Mouse (Mus musculus) embryo, embryonic 9.5 days (tissue): Measurements from ENCODE around the gene Slc24a4.

Experiments
- DNase-seq: peaks from one replicate; pipeline ENCODE4 v3.0.0-alpha.2; 2017; ENCODE audit errors: extremely low spot score

The Slc24a4 gene

DNA sequence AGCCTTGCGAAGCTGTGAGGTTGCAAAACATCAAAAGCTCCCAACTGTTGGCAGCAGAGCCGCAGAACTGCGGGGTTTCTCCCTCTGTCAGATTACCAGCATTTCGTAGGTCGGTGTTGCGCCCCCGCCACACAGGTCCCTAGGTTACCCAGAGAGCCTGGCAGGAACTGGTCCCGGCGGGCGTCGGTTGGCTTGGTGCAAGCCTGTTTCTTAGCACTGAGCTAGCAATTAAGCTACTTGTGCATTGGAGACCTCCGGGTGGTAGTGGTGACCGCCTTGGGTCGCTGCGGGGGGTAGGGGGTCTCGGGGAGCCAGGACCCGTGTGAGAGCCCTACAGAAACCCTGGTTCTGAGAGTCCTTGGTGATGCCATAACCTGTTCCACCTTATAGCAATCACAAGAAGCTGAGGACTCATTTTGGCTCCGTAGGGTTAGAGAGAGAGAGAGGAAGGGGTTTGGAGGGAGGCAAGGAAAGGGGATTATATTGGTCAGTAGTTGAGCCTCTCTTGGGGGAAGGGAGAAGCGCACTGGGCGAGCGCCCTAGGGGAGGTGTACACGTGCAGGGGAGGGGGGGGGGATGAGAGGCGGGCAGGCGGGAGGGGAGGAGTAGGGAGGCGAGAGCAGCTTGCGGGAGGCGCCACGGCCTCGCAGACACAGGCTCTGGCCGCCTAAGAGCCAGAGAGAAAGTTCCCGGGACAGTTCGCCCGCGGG is at the start of gene Slc24a4:
Gene Slc24a4 (plus strand): TSS at position 653 of the 710 bp plus-strand sequence.
- DNase-seq: peak; percentile 37

GRCm38 (mm10) chr12:102082648-102083425 is 45.7 kb upstream of the Slc24a4 start:
- no peak for DNase-seq

DNA sequence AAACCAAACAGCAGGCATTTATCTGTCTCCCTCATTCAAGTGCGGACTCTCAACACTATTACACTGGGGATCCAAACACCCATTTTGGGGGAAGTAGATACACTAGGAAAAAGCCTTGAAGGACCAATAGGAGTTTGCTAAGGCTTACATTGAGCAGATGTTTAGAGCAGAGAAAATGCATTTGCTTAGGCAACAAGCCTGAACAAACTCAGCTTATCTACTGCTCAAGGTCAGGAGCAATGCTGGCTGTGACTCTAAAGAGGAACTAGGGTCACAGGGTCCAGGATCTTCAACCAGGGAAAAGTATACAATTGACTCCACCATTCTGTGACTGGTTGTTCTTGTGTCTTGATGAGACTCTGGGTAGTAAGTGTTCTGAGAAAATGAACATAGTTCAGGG is 38.0 kb upstream of the Slc24a4 start:
- DNase-seq: no peak

- no peak for DNase-seq
Measured at GRCm38 (mm10) chr12:102092342-102093094, 36.0 kb upstream of the Slc24a4 start.

GRCm38 (mm10) chr12:102105990-102106389 is 22.5 kb upstream of the Slc24a4 start:
- no peak for DNase-seq

DNA sequence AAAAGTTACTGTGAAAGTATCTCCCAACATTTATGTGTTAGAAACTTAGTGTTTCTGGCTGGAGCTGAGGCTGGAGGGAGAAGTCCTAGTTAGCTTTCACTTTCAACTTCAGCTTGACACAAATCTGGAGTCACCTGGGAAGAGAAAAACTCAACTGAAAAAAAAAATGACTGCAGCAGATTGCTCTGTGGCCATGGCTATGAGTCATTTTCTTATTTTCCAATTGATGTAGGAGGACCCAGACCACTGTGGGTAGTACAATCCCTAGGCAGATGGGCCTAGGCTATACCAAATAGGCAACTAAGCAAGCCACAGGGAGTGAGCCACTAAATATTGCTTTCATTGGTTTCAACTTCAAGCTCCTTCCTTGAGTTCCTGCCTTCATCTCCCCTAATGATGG is 19.7 kb upstream of the Slc24a4 start:
- no peak for DNase-seq

GRCm38 (mm10) chr12:102112491-102112890 is 16.0 kb upstream of the Slc24a4 start:
- no peak for DNase-seq

DNA sequence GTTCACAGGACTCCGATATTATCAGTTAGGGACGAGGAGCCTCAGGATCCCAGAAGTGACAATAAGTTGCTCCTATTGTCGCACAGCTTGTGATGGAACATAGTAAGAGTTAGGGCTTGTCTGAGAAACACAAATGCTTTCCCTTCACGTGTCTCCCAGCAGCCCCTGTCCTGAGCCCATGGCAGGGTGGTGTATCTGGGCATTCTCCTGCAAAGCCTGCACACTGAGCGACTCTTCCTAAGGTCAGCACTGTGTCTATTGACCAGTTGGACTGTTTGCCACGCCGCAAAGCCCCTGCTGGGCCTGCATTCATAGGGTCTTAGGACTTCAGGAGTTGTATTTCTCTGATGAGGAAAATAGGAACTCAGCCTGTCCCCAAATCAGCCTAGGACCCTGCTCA is 15.6 kb upstream of the Slc24a4 start:
- no peak for DNase-seq

- no peak for DNase-seq
Measured at GRCm38 (mm10) chr12:102113391-102113790, 15.1 kb upstream of the Slc24a4 start.

DNA sequence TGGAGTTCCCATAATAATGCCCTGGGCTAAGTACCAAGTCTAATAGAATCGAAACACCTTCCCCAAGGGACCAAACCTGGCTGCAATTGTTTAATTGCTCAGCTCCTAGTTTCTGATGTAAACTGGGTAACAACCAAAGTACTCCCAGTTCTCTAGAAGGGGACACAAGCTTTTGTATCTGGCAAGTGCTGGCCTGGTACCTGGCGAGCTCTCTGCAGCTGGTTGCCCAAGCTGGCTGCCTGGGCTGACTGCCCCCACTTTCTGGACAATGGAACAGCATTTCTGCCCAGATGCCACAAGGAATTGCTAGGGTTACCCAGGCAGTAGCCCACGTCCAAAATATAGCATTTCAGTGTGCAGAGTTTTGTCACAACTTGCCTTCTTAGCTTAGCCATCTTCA is 12.0 kb upstream of the Slc24a4 start:
- no peak for DNase-seq

DNA sequence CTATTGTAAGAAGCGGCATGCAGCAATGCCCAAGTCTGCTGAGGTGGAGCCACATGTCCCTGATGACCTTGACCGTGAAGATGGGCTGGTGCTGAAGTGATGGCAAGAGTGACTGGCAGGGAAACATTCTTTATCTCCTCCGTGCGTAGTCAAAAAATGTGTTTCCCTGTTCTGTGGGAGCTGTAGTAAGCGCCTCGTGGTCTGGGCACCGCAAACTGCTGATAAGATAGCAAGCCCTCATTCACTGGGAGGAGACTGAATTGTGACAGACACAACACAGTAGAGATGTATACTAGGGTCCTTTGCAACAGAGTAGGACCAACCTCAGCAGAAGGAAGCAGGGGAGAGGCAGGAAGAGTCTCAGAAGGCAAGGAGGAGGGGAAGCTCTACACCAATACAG is 10.5 kb upstream of the Slc24a4 start:
- no peak for DNase-seq

- DNase-seq: no peak
Measured at GRCm38 (mm10) chr12:102127601-102128000, 932 bp upstream of the Slc24a4 start.

GRCm38 (mm10) chr12:102128791-102129507 is 416 bp downstream of the Slc24a4 start:
- peak; percentile 57 for DNase-seq

DNA sequence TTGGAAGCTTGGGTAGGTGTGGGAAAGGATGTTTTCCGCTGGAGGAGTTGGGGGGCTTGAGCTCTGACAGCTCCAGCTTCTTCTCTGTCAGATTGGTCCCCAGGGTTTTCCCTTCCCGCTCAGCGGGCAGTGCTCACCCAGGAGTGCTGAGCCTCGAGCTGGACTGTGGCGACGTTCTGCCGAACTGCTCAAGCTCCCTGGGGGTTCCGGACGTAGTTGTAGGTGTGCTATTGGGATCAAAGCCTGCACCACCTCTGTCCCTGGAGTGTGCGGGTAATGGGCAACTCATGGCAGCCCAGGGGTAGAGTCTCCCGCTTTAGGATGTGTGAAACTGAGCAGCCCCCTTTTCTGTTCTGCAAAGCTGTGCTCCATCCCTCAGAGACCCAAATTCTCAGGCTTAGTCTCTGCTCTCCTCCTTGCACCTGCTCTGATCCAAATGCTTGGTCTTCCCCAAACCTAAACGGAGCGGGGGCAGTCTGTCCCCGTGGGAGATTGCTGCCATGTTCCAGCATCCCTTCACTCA is 1.0 kb downstream of the Slc24a4 start:
- DNase-seq: no peak

GRCm38 (mm10) chr12:102139710-102140109 is 11.2 kb downstream of the Slc24a4 start:
- DNase-seq: no peak

- no peak for DNase-seq
Measured at GRCm38 (mm10) chr12:102141330-102141729, 12.8 kb downstream of the Slc24a4 start.

- DNase-seq: no peak
Measured at GRCm38 (mm10) chr12:102147678-102148077, 19.1 kb downstream of the Slc24a4 start.

GRCm38 (mm10) chr12:102148746-102149145 is 20.2 kb downstream of the Slc24a4 start:
- no peak for DNase-seq

GRCm38 (mm10) chr12:102151185-102151584 is 22.7 kb downstream of the Slc24a4 start:
- no peak for DNase-seq

DNA sequence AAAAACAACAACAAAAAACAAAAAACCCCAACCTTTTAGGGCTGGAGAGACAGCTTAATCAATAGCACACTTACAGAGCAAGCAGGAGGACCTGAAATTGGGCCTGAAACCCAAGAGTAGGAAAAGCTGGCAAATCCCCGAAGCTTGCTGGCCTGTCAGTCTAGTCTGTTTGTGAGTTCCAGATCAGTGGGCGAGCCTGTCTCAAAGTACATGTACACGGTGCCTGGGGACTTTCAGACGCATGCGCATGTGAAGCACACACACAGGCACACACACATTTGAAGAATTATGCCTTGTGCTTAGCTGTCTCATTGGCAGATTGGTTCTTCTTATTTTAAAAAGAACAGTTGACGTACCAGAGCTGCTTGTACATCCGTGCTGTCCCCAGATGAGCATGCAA is 25.3 kb downstream of the Slc24a4 start:
- no peak for DNase-seq

GRCm38 (mm10) chr12:102154815-102155214 is 26.3 kb downstream of the Slc24a4 start:
- no peak for DNase-seq

DNA sequence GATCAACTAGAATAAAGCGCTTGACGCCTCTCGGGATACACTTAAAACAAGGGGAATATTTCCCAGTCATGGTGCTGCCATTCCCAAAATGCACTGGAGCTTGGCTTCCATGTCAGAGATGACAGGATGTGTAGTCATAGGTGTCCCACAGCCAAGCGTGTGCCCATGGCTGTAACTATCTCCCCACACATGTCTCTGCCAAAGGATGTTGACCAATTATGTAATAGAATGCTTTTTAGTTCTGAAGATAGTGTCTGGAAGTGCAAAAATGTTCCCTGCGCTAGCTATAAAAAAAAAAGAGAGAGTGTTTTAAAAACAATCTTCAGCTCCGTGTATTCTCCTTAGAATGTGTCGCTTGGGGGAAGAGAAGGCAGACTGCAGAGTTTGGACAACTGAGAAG is 36.1 kb downstream of the Slc24a4 start:
- no peak for DNase-seq
